Mouse (Mus musculus) stomach, embryonic 15.5 days (tissue): Measurements from ENCODE around the gene Vwc2. TPM values are rescaled to one million over a fixed set of nuclear protein-coding genes. Genes with fewer than 3 reads are reported as not detected.

Experiments
- ATAC-seq: fragments of 200-750 bp; cut with Nextera tagmentation; 2 replicates; pipeline ENCODE4 v1.8.0; 2017; ENCODE audit warnings: low read depth, moderate number of reproducible peaks, moderate TSS enrichment; ENCODE audit not compliant: insufficient read depth, low FRiP score
- H3K27ac ChIP-seq: fragments of 300-500 bp; sonication (generic); 2 replicates; pipeline ENCODE4 v1.5.1; 2015; ENCODE audit warnings: mild to moderate bottlenecking, inconsistent platforms
- H3K27me3 ChIP-seq: fragments of 300-500 bp; sonication (generic); replicated peaks from 2 replicates; pipeline ENCODE4 v1.6.1; 2015; ENCODE audit warnings: inconsistent platforms
- H3K36me3 ChIP-seq: fragments of 300-500 bp; sonication (generic); 2 replicates; pipeline ENCODE4 v1.6.1; 2015; ENCODE audit warnings: inconsistent platforms
- H3K4me1 ChIP-seq: fragments of 300-500 bp; sonication (generic); 2 replicates; pipeline ENCODE4 v1.6.1; 2015; ENCODE audit warnings: inconsistent platforms
- H3K4me2 ChIP-seq: fragments of 300-500 bp; sonication (generic); 2 replicates; pipeline ENCODE4 v1.6.1; 2015; ENCODE audit warnings: mild to moderate bottlenecking, inconsistent platforms
- H3K4me3 ChIP-seq: fragments of 300-500 bp; sonication (generic); replicated peaks from 2 replicates; pipeline ENCODE4 v1.5.1; 2015; ENCODE audit warnings: inconsistent platforms
- H3K9ac ChIP-seq: fragments of 300-500 bp; sonication (generic); 2 replicates; pipeline ENCODE4 v1.6.1; 2015; ENCODE audit warnings: inconsistent platforms
- H3K9me3 ChIP-seq: fragments of 300-500 bp; sonication (generic); 2 replicates; pipeline ENCODE4 v1.6.1; 2016; ENCODE audit warnings: inconsistent platforms
- WGBS: fragments of 180-500 bp; shearing (Covaris S2); methylation state at CpG from one replicate; pipeline ENCODE4 v1.1.7; 2015; 5-methylcytosine and 5-hydroxymethylcytosine counted together
- polyA plus RNA-seq: library from polyadenylated mRNA; unstranded; fragments of >200 nt; fragmentation: Nextera tagmentation; extraction: Ambion mirVana; gene quantifications from 2 replicates; pipeline ENCODE4 v1.2.1, GENCODE M21; 2015

Vwc2 gene
- polyA plus RNA-seq, 1 experiment from 2014 or later, result 1.2 TPM

- H3K4me1 ChIP-seq, result no peaks in the 10 kb centered on the region
- no peak for ATAC-seq
- H3K4me3 ChIP-seq, result no peak overlapping the region
- H3K36me3 ChIP-seq, result no peaks in the 10 kb centered on the region
- H3K27ac ChIP-seq, result no peak overlapping the region
- H3K27me3 ChIP-seq, result no peaks in the 10 kb centered on the region
- no peak overlapping the region for H3K9ac ChIP-seq
- H3K4me2 ChIP-seq, result no peak overlapping the region
- no peaks in the 10 kb centered on the region for H3K9me3 ChIP-seq
These were observed 166.1 kb downstream of the Vwc2 start for GRCm38 (mm10) chr11:11280128-11280527.

- H3K4me2 ChIP-seq, result no peak overlapping the region
- no peaks in the 10 kb centered on the region for H3K4me1 ChIP-seq
- H3K27me3 ChIP-seq, result no peaks in the 10 kb centered on the region
- no peaks in the 10 kb centered on the region for H3K9me3 ChIP-seq
- H3K4me3 ChIP-seq, result no peak overlapping the region
- no peak for ATAC-seq
- no peak overlapping the region for H3K9ac ChIP-seq
- WGBS, result 78% methylated on average over 3 of the region's 3 CpGs
- no peaks in the 10 kb centered on the region for H3K36me3 ChIP-seq
- H3K27ac ChIP-seq, result no peak overlapping the region
These were observed 169.5 kb downstream of the Vwc2 start for GRCm38 (mm10) chr11:11283512-11283911.
